11 mouse cellular contexts compared by ENCODE assay signal in genomic region chr6:31637371-31638052, GRCm38 (mm10).
A peak's percentile ranks its signal among the peaks of the same experiment; 100 is the strongest.
DNase-seq lines count a peak whose midpoint lies in the region; ATAC-seq and TF ChIP-seq lines count a peak whose summit lies in the region.
"Had no signal": no experiment of that assay in that cellular context is flagged by ENCODE, and none has a peak within 500 bp of the region (broad histone marks: within the 10 kb centered on the region; RNA-seq: fewer than 3 reads in every experiment).

No protein-coding gene starts in this region.

- no peak overlapping the region for H3K27ac ChIP-seq in kidney, embryonic 15.5 days
- H3K27ac ChIP-seq in embryonic facial prominence, embryonic 10.5 days (replicated peaks) = 0 out of 2 replicates have a peak overlapping the region, but pooled peaks have one; percentile 0
- no peak overlapping the region for H3K27ac ChIP-seq in liver, embryonic 14.5 days
- no peak overlapping the region for H3K27ac ChIP-seq in kidney, embryonic 14.5 days (ENCODE audit: low read depth, low read length)

- H3K9me3 ChIP-seq in kidney, embryonic 15.5 days (replicated peaks) = no peaks in the 10 kb centered on the region
- no peaks in the 10 kb centered on the region for H3K9me3 ChIP-seq in embryonic facial prominence, embryonic 10.5 days
- no peaks in the 10 kb centered on the region for H3K9me3 ChIP-seq in liver, embryonic 14.5 days (ENCODE audit: control insufficient read depth, low read length)
- no peaks in the 10 kb centered on the region for H3K9me3 ChIP-seq in kidney, embryonic 14.5 days (ENCODE audit: control insufficient read depth, low read length)

- TF ChIP-seq EP300 in liver, embryonic 14.5 days (IDR thresholded peaks at IDR 0.05; ENCODE audit: low read depth) = no peak

- DNase-seq in kidney, adult 8-10 months = no peak
- DNase-seq in MN1 (ENCODE audit: low spot score) = peak; percentile 30
- DNase-seq in embryonic facial prominence, embryonic 10.5 days (ENCODE audit: low spot score) = peak; percentile 39
- no peak for DNase-seq in liver, embryonic 14.5 days (ENCODE audit: low read depth in 3 of 3, low spot score in 3 of 3)
- no peak for DNase-seq in spleen, adult 18-20 months
- DNase-seq: cerebellum, adult 11-12 months; gastrocnemius, postnatal 36 days; right cerebral cortex, adult 18-20 months had no signal

- H3K4me1 ChIP-seq in kidney, embryonic 15.5 days = peaks cover 32% of the 10 kb centered on the region
- peaks cover 31% of the 10 kb centered on the region for H3K4me1 ChIP-seq in embryonic facial prominence, embryonic 10.5 days
- peaks cover 23 to 35% of the 10 kb centered on the region in 2 experiments for H3K4me1 ChIP-seq in liver, embryonic 14.5 days (replicated peaks; ENCODE audit: control insufficient read depth in 2 of 2, insufficient read depth in 2 of 2, low read length in 1 of 2)
- peaks cover 6% of the 10 kb centered on the region for H3K4me1 ChIP-seq in kidney, embryonic 14.5 days (ENCODE audit: control insufficient read depth, insufficient read depth, low read length)

- no peaks in the 10 kb centered on the region for H3K36me3 ChIP-seq in kidney, embryonic 15.5 days
- no peaks in the 10 kb centered on the region for H3K36me3 ChIP-seq in embryonic facial prominence, embryonic 10.5 days (replicated peaks)
- no peaks in the 10 kb centered on the region for H3K36me3 ChIP-seq in liver, embryonic 14.5 days (replicated peaks; ENCODE audit: control insufficient read depth, insufficient read depth, low read depth)
- H3K36me3 ChIP-seq in kidney, embryonic 14.5 days (ENCODE audit: control insufficient read depth, insufficient read depth, low read length) = no peaks in the 10 kb centered on the region

- no peak for ATAC-seq in kidney, embryonic 15.5 days (replicated peaks; ENCODE audit: low FRiP score)
- ATAC-seq in liver, embryonic 14.5 days (ENCODE audit: insufficient read depth) = no peak
- no peak for ATAC-seq in megakaryocyte progenitor cell, adult 5-6 weeks (replicated peaks; ENCODE audit: poor library complexity)
- no peak for ATAC-seq in kidney, embryonic 14.5 days (ENCODE audit: low FRiP score, low TSS enrichment)

- no peak overlapping the region for H3K9ac ChIP-seq in kidney, embryonic 15.5 days
- no peak overlapping the region for H3K9ac ChIP-seq in liver, embryonic 14.5 days (replicated peaks)
- H3K9ac ChIP-seq in kidney, embryonic 14.5 days (ENCODE audit: low read depth, low read length) = no peak overlapping the region

- H3K4me2 ChIP-seq in kidney, embryonic 15.5 days = 0 out of 2 replicates have a peak overlapping the region, but pooled peaks have one; percentile 21
- peak overlapping the region; percentile 39 for H3K4me2 ChIP-seq in liver, embryonic 14.5 days (ENCODE audit: low read depth)
- H3K4me2 ChIP-seq in kidney, embryonic 14.5 days (replicated peaks; ENCODE audit: low read depth, low read length) = no peak overlapping the region; the same call in 1 of the 2 replicates

- H3K27me3 ChIP-seq in kidney, embryonic 15.5 days = no peaks in the 10 kb centered on the region
- H3K27me3 ChIP-seq in embryonic facial prominence, embryonic 10.5 days (replicated peaks; ENCODE audit: low read depth, poor library complexity, severe bottlenecking) = peaks cover 25% of the 10 kb centered on the region
- H3K27me3 ChIP-seq in liver, embryonic 14.5 days (ENCODE audit: control insufficient read depth, insufficient read depth, low read length) = no peaks in the 10 kb centered on the region
- no peaks in the 10 kb centered on the region for H3K27me3 ChIP-seq in kidney, embryonic 14.5 days (ENCODE audit: control insufficient read depth, insufficient read depth, low read length)

- WGBS in kidney, embryonic 15.5 days = 16% methylated on average over 16 of the region's 16 CpGs
- 11% methylated on average over 16 of the region's 16 CpGs for WGBS in embryonic facial prominence, embryonic 10.5 days
- whole genome bisulfite sequencing in liver, embryonic 14.5 days (ENCODE audit: insufficient replicate concordance) = 15% methylated on average over 16 of the region's 16 CpGs
- WGBS in kidney, embryonic 14.5 days = 13% methylated on average over 16 of the region's 16 CpGs

- TF ChIP-seq CTCF in liver, embryonic 14.5 days (IDR thresholded peaks at IDR 0.05; ENCODE audit: low read depth) = peak; percentile 62

- H3K4me3 ChIP-seq in kidney, embryonic 15.5 days (replicated peaks) = no peak overlapping the region
- H3K4me3 ChIP-seq in embryonic facial prominence, embryonic 10.5 days = peak overlapping the region; percentile 19; the same call in 1 of the 2 replicates
- peak overlapping the region; percentile 8 to 11; a peak in 1 of 4 replicates for H3K4me3 ChIP-seq in liver, embryonic 14.5 days (ENCODE audit: insufficient read depth in 1 of 2, low read depth in 2 of 2, low read length in 2 of 2)
- H3K4me3 ChIP-seq in kidney, embryonic 14.5 days (ENCODE audit: low read length) = no peak overlapping the region

Comparison
In these comparisons a context has a peak if more than half of its experiments do, and no peak if none do; other contexts are left out.
1. H3K4me3 ChIP-seq: peak in embryonic facial prominence, embryonic 10.5 days (single experiment) and liver, embryonic 14.5 days (2 of 2); none in kidney, embryonic 15.5 days (single experiment) and kidney, embryonic 14.5 days (single experiment).
2. DNase-seq: peak in MN1 (single experiment) and embryonic facial prominence, embryonic 10.5 days (single experiment); none in kidney, adult 8-10 months (0 of 2), liver, embryonic 14.5 days (0 of 3) and spleen, adult 18-20 months (0 of 2).